Mouse (Mus musculus) frontal cortex, postnatal 36 days (tissue): ENCODE data around the gene Naa15.

Experiments used
- DNase-seq, 2 experiments: peaks; one replicate each; pipeline ENCODE4 v3.0.0; 2022; ENCODE audit warnings: low spot score in 2 of 2

Gene Naa15

GRCm38 (mm10) chr3:51511983-51512382 lies 97.0 kb downstream of the Naa15 start:
- no peak for DNase-seq

GRCm38 (mm10) chr3:51517467-51517866 lies 102.5 kb downstream of the Naa15 start:
- no peak for DNase-seq

- DNase-seq, result no peak
Observed at GRCm38 (mm10) chr3:51517878-51518762, 103.2 kb downstream of the Naa15 start.

- no peak for DNase-seq
Observed at GRCm38 (mm10) chr3:51518763-51519121, 103.8 kb downstream of the Naa15 start.

GRCm38 (mm10) chr3:51521262-51521661 lies 106.3 kb downstream of the Naa15 start:
- DNase-seq, result no peak

GRCm38 (mm10) chr3:51525186-51525785 lies 110.3 kb downstream of the Naa15 start:
- DNase-seq, result no peak
